Mouse (Mus musculus) spleen, adult 2 months (tissue): ENCODE results near the gene Apba1. TPM values are rescaled to one million over a fixed set of nuclear protein-coding genes. Genes with fewer than 3 reads are reported as not detected.

Experiments
- DNase-seq, 2 experiments: peaks; one replicate each; pipeline versions ENCODE4 v3.0.0 to v3.0.0-alpha.2; 2012 to 2021; ENCODE audit warnings: low spot score in 2 of 2, low read depth in 1 of 2
- H3K27ac ChIP-seq: fragments of 200-500 bp; 2 replicates; pipeline ENCODE4 v1.5.1; 2012; ENCODE audit warnings: low read length, inconsistent platforms; ENCODE audit not compliant: insufficient read depth
- H3K27me3 ChIP-seq: fragments of 200-500 bp; 2 replicates; pipeline ENCODE4 v1.6.1; 2012; ENCODE audit warnings: mild to moderate bottlenecking, moderate library complexity, low read length, inconsistent platforms; ENCODE audit not compliant: control insufficient read depth, insufficient read depth
- H3K36me3 ChIP-seq: fragments of 200-500 bp; 2 replicates; pipeline ENCODE4 v1.6.1; 2012; ENCODE audit warnings: mild to moderate bottlenecking, low read length, inconsistent platforms; ENCODE audit not compliant: control insufficient read depth, insufficient read depth
- H3K4me1 ChIP-seq: fragments of 200-500 bp; 2 replicates; pipeline ENCODE4 v1.6.1; 2011; ENCODE audit warnings: inconsistent platforms; ENCODE audit not compliant: control insufficient read depth, insufficient read depth, insufficient read length
- H3K4me3 ChIP-seq: fragments of 200-500 bp; 2 replicates; pipeline ENCODE4 v1.5.1; 2011; ENCODE audit warnings: mild to moderate bottlenecking, inconsistent platforms; ENCODE audit not compliant: insufficient read depth, insufficient read length; ENCODE audit errors: extremely low read depth
- CTCF ChIP-seq: fragments of 200-500 bp; IDR thresholded peaks from 2 replicates; pipeline ENCODE4 v1.5.1; 2011; ENCODE audit warnings: mild to moderate bottlenecking, inconsistent platforms; ENCODE audit not compliant: insufficient read depth, insufficient read length, insufficient replicate concordance; ENCODE audit errors: extremely low read depth
- POLR2A ChIP-seq: fragments of 200-500 bp; IDR thresholded peaks from 2 replicates; pipeline ENCODE4 v1.6.1; 2011; ENCODE audit warnings: low read depth, low read length, inconsistent platforms
- whole genome bisulfite sequencing: fragments of 180-500 bp; shearing (Covaris S2); methylation state at CpG from one replicate; pipeline ENCODE4 v1.1.7; 2018; 5-methylcytosine and 5-hydroxymethylcytosine counted together
- polyA plus RNA-seq: library from polyadenylated mRNA; depleted of rRNA; stranded (reverse); fragments of >200 nt; gene quantifications from 2 replicates; pipeline ENCODE4 v1.2.3, GENCODE M21; 2012

Apba1 gene
- polyA plus RNA-seq, 1 experiment, result 2.1 TPM

DNA sequence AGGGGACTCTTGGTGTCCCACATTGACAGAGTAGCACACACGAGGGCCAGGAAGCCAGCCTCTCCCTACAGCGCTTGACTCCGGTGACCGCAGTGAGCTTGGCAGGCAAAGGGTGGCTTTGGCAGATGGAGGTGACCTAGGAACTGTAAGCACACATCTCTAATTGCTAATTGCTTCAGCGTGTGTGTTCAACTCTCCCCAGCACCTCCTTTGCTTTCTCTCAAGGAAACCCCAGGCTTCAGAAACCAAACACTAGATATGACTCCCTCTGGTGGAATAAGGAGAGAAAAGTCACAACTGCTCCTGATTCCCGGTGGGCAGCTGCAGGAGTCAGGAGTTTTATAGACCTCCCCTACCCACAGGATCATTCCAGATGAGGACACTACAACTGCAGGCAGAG lies 200.2 kb downstream of the Apba1 start:
- WGBS, result 60% methylated on average over 6 of the region's 6 CpGs
- Histone ChIP-seq H3K36me3 (no peaks in the 10 kb centered on the region), H3K4me3 (no peak overlapping the region), H3K27ac (no peak overlapping the region), H3K27me3 (no peaks in the 10 kb centered on the region), H3K4me1 (no peaks in the 10 kb centered on the region)
- no peak for TF ChIP-seq CTCF
- TF ChIP-seq POLR2A, result no peak
- no peak for DNase-seq

DNA sequence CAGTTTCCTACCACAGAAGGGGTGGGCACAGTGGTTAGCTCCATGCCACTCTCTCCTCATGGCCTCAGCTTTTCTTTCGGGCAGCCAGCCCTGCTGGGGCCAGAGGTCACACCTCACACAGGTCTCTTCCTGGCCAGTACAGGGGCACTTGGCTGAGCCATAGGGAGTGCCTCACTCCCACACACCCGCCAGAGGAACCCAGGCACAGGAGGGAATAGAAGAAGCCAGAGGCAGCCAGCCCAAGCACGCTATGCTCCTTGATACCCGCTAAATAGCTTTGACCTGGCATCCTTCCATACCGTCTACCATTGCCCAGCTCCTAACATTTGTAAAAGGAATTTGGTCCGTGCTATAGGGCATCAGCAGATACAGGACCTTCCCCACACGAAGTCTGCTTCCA lies 201.2 kb downstream of the Apba1 start:
- no peak for DNase-seq
- WGBS, result 74% methylated on average over 7 of the region's 7 CpGs
- TF ChIP-seq POLR2A, result no peak
- TF ChIP-seq CTCF, result no peak

DNA sequence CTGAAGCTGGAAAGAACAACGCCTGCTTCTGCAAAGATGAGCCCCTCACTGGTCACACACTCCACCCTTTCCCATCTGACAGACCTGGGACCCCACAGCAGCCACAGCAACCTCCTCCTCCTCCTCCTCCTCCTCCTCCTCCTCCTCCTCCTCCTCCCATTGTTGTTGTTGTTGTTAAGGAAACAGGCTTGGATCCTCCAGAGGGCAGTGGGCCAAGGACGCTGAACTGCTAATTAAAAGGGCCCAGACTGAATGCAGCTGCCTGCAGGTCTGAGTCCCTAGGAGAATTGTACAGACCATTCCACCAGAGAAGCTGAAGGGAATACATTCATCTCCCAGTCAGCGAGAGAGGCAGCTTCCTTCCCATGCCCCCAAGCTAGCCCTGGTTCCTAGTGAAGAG lies 201.6 kb downstream of the Apba1 start:
- no peak overlapping the region for H3K4me3 ChIP-seq
- DNase-seq, result no peak
- TF ChIP-seq POLR2A, result no peak
- TF ChIP-seq CTCF, result no peak
- no peaks in the 10 kb centered on the region for H3K4me1 ChIP-seq
- no peaks in the 10 kb centered on the region for H3K27me3 ChIP-seq
- WGBS, result 82% methylated on average over 3 of the region's 3 CpGs
- no peaks in the 10 kb centered on the region for H3K36me3 ChIP-seq
- H3K27ac ChIP-seq, result no peak overlapping the region

More for the DNA sequence above, 201.2 kb downstream of the Apba1 start:
- no peak overlapping the region for H3K27ac ChIP-seq
- H3K4me1 ChIP-seq, result no peaks in the 10 kb centered on the region
- H3K4me3 ChIP-seq, result no peak overlapping the region
- H3K36me3 ChIP-seq, result no peaks in the 10 kb centered on the region
- no peaks in the 10 kb centered on the region for H3K27me3 ChIP-seq

DNA sequence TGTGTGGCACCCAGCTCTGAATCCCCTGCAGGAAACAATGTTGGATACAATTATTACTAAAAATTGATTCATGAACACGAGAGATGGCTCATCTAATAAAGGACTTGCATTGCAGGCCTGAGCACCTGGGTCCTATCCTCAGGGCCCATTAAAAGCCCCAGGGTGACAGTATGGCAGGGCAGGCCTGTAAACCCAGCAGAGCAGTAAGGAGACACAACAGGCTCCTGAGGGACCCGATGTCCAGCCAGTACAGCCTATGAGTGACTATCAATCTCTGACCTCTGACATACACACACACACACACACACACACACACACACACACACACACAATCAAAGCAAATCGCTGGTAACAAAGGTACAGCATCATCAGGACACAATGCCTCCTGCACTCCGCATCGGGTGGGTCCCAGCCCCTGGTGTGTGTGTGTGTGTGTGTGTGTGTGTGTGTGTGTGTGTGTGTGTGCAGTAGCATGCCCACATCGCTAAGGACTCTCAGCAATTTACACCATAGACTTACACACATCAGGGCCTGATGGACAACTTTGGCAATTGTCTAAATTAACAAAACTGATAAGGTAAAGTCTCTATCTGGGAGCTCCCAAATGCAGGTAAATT lies 202.3 kb downstream of the Apba1 start:
- no peaks in the 10 kb centered on the region for H3K27me3 ChIP-seq
- no peaks in the 10 kb centered on the region for H3K36me3 ChIP-seq
- 85% methylated on average over 6 of the region's 6 CpGs for WGBS
- no peak overlapping the region for H3K4me3 ChIP-seq
- DNase-seq, result no peak
- H3K4me1 ChIP-seq, result no peaks in the 10 kb centered on the region
- no peak overlapping the region for H3K27ac ChIP-seq
- TF ChIP-seq POLR2A, result no peak
- no peak for TF ChIP-seq CTCF

DNA sequence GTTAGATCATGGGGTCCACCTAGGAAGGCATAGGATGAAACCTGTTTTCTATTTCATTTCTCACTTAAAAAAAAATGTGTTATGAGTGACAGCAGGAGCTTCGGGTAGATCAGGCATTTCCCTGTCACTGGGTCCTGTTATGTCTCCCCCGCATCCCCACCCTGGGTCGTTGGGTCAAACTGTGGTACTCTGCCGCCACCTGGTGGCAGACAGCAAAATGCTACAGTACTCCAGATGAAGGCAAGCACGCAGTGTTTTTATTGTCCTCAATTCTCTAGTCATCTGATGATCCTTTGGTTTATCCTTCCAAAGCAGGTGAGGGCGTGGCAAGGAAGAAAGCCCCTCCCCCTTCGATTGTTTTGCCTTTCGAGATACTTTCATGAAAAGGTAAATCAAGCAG lies 202.8 kb downstream of the Apba1 start:
- Histone ChIP-seq H3K27me3 (no peaks in the 10 kb centered on the region), H3K4me1 (no peaks in the 10 kb centered on the region), H3K27ac (no peak overlapping the region), H3K36me3 (no peaks in the 10 kb centered on the region), H3K4me3 (no peak overlapping the region)
- WGBS, result 4% methylated on average over 8 of the region's 8 CpGs
- peak in 1 of 2 experiments; percentile 26 for DNase-seq
- TF ChIP-seq CTCF (peak; percentile 73; the same call in 1 of the 2 replicates), POLR2A (no peak)

DNA sequence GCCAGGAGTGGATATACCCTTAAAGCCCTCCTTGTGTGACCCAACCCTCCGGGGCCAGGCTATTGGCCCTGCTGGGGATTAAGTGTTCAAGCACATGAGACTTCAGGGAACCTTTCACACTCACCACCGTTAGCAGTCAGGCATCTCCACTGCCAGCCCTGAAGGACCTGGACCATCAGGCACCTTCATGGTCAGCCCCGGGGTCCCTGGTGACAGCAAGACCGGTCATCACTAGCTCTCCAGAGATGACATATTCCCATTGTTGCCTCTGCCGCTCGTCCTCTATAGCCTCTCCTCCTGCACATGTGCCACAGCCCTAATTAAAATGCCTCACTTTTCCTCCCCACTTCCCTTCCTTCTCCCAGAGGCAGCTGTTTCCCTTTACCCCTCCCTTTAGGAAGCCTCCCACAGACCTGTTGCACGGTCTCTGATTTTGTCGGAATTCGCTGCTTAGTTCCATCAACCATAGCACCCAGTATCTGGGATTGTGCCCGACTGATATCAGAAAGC lies 205.8 kb downstream of the Apba1 start:
- no peaks in the 10 kb centered on the region for H3K27me3 ChIP-seq
- no peak for DNase-seq
- H3K36me3 ChIP-seq, result no peaks in the 10 kb centered on the region
- TF ChIP-seq POLR2A, result no peak
- TF ChIP-seq CTCF, result no peak
- WGBS, result 85% methylated on average over 10 of the region's 10 CpGs
- H3K4me3 ChIP-seq, result no peak overlapping the region
- H3K27ac ChIP-seq, result no peak overlapping the region
- H3K4me1 ChIP-seq, result no peaks in the 10 kb centered on the region

DNA sequence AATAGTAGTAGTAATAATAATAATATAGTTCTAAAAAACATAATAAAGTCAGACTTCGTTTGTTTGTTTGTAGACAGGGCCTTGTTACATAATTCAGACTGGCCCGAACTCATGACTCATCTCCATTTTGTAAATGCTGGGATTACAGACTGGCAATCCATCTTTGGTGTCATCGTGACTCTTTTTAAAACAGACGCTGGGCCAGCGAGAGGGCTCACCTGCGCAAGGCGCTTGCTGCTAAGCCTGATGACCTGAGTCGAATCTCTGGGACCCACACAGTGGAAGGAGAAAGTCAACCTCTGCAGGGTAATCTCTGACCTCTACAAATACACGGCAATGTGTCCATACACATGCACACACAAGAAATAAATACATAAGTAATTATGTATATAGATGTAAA lies 207.7 kb downstream of the Apba1 start:
- Histone ChIP-seq H3K4me1 (no peaks in the 10 kb centered on the region), H3K27me3 (no peaks in the 10 kb centered on the region), H3K36me3 (no peaks in the 10 kb centered on the region), H3K27ac (no peak overlapping the region), H3K4me3 (no peak overlapping the region)
- no peak for DNase-seq
- 93% methylated on average over 9 of the region's 9 CpGs for WGBS
- no peak for TF ChIP-seq CTCF
- TF ChIP-seq POLR2A, result no peak
